ENCODE assay signal across 17 mouse cellular contexts in the genomic region with DNA sequence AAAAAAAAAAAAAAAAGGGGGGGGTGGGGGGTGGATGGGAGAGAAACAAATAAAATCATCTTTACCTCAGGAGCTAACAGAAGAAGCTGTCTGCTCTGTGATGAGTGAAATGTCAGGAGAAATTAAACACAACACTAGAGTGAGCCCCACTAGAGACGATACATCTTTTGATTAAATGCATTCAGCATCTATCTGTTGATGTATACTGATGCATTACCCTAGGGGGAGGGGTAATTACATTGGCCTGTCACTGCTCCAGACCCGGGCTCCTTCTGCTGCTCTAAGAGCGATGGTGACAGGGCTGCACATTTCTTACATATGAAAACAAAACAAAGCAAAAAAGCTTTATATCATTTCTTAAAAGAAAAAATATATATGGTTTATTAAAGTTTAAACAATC.
"Had no signal": no experiment of that assay in that cellular context is flagged by ENCODE, and none has a peak within 500 bp of the region (broad histone marks: within the 10 kb centered on the region; RNA-seq: fewer than 3 reads in every experiment).

No protein-coding gene starts in this region.

- H3K9ac ChIP-seq: limb, embryonic 12.5 days; limb, embryonic 15.5 days; liver, embryonic 14.5 days; liver, postnatal 0 days; lung, embryonic 14.5 days; neural tube, embryonic 12.5 days; neural tube, embryonic 15.5 days had no signal

- H3K4me3 ChIP-seq: limb, embryonic 12.5 days; limb, embryonic 15.5 days; neural tube, embryonic 12.5 days; neural tube, embryonic 15.5 days had no signal

- H3K9me3 ChIP-seq: limb, embryonic 12.5 days; limb, embryonic 15.5 days; neural tube, embryonic 12.5 days; neural tube, embryonic 15.5 days had no signal

- H3K27me3 ChIP-seq: limb, embryonic 12.5 days; limb, embryonic 15.5 days; neural tube, embryonic 12.5 days; neural tube, embryonic 15.5 days had no signal

- DNase-seq: kidney, adult 9 months; kidney, postnatal 14 days; kidney, postnatal 4 days; left cerebral cortex, postnatal 4 days; liver, postnatal 0 days; lung, embryonic 14.5 days; thymus, adult 2 months; thymus, postnatal 14 days; thymus, postnatal 4 days had no signal

- H3K27ac ChIP-seq: limb, embryonic 12.5 days; limb, embryonic 15.5 days; liver, embryonic 14.5 days; macrophage; neural tube, embryonic 12.5 days; neural tube, embryonic 15.5 days had no signal

- ATAC-seq: liver, postnatal 0 days; lung, postnatal 0 days had no signal

- H3K4me1 ChIP-seq: limb, embryonic 12.5 days; limb, embryonic 15.5 days; neural tube, embryonic 12.5 days; neural tube, embryonic 15.5 days had no signal

- H3K4me2 ChIP-seq: limb, embryonic 12.5 days; limb, embryonic 15.5 days; liver, embryonic 11.5 days; lung, embryonic 14.5 days; neural tube, embryonic 12.5 days; neural tube, embryonic 15.5 days had no signal

- H3K36me3 ChIP-seq: neural tube, embryonic 12.5 days; neural tube, embryonic 15.5 days had no signal
